Mouse (Mus musculus) liver, embryonic 14 days (tissue): ENCODE data around the gene Ntsr1. TPM values are rescaled to one million over a fixed set of nuclear protein-coding genes. Genes with fewer than 3 reads are reported as not detected.

Experiments
- polyA plus RNA-seq: library from polyadenylated mRNA; depleted of rRNA; stranded (reverse); fragments of >200 nt; gene quantifications from 2 replicates; pipeline ENCODE4 v1.2.3, GENCODE M21; 2012; rRNA removed

Ntsr1 gene
- 0.02 and 0.03 TPM in 2 replicates for polyA plus RNA-seq

DNA sequence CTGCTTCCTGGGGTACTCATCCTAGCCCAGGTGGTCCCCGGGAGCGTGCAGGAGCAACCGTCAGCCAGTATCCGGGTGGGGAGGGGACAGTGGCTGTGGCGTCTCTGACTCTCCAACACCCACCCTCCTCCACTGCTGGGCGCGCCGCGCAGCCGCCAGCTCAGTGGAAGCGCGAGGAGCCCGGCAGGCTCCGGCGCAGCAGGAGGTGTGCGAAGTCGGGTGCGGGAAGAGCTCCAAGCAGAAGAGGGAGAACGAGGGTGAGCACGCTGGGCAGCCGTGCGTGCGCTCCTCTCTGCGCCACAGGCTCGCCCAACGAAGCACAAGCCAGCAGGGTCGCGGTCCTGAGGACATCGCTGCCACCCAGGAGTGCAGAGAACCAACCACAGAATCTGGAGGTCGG lies at the start of gene Ntsr1:
Ntsr1 (plus strand) TSS at position 236 of the 400 bp plus-strand sequence.

DNA sequence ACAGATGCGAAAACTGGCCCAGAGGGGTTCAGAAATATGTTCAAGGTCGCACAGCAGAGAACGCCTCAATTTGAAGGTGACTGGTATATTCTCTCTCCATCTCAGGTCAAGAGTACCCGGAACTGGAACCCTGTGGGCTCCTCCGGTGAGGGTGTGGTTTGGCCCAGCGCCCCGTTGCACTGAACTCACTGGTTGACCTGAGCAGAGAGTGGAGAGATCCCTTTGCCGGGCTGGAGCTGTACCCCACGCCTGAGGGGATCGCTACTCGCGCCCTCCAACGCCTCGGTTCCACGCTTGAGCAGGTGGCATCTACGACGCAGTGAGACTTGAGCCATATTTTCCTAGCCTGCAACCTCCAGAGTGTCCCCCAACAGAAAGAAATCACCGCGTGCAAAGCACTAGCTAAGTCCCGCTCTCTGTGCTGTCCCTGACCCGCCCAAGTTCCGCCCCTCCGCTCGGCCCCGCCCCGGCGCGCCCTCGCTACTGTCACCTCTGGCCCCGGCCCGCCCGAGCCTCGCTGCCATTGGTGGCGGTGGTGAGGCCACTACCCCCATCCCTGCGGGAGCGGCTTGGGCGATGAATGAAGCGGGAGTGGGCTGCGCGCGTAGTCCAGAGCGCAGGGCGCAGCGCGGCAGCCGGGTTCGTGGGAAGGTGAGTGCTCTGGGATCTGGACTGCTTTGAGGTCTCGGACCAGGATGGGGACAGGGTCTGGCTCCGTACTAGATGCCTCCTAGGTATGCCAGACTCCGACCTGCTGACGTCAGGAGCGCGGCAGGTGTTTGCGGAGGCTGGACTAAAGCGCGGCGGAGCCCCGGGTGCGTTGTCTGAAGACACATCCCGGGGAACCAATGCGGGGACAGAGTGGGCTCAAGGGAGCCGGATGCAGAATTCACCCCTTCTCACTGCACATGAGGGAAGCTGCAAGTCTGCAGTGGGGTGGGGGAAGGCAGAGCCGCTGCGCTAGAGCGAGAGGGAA lies 43.8 kb upstream of the Ntsr1 start, which contains the start of gene Slco4a1:
Slco4a1 (plus strand) TSS at position 523 of the 976 bp plus-strand sequence.

GRCm38 (mm10) chr2:180581002-180581401 lies 81.2 kb downstream of the Ntsr1 start, which contains the start of gene Mrgbp:
TSS of gene Mrgbp (plus strand) at chr2:180581304.

GRCm38 (mm10) chr2:180589123-180589831 lies 89.5 kb downstream of the Ntsr1 start, which contains the start of gene Ogfr:
TSS of gene Ogfr (plus strand) at chr2:180589245.

Other genes starting within 250 kb of the Ntsr1 start
- 1,826 and 1,865 TPM in 2 replicates for gene Rps21, start 242.6 kb upstream of the Ntsr1 start, polyA plus RNA-seq
- 4.7 and 5.6 TPM in 2 replicates for gene Cables2, start 226.5 kb upstream of the Ntsr1 start, polyA plus RNA-seq
- gene Rbbp8nl, start 210.1 kb upstream of the Ntsr1 start, polyA plus RNA-seq = not detected in 2 replicates
- gene Gata5, start 165.3 kb upstream of the Ntsr1 start, polyA plus RNA-seq = 0.22 and 0.29 TPM in 2 replicates
- gene Slco4a1, start 43.7 kb upstream of the Ntsr1 start, polyA plus RNA-seq = 0.74 and 0.75 TPM in 2 replicates
- gene Mrgbp, start 81.3 kb downstream of the Ntsr1 start, polyA plus RNA-seq = 11.1 and 11.2 TPM in 2 replicates
- 27.8 and 27.9 TPM in 2 replicates for gene Ogfr, start 89.3 kb downstream of the Ntsr1 start, polyA plus RNA-seq
- 0.59 and 0.95 TPM in 2 replicates for gene Col9a3, start 97.8 kb downstream of the Ntsr1 start, polyA plus RNA-seq
- gene Tcfl5, start 142.7 kb downstream of the Ntsr1 start, polyA plus RNA-seq = 0.16 and 0.22 TPM in 2 replicates
- 12.2 and 13.5 TPM in 2 replicates for gene Dido1, start 210.0 kb downstream of the Ntsr1 start, polyA plus RNA-seq
- 79.5 and 97.1 TPM in 2 replicates for gene Gid8, start 210.1 kb downstream of the Ntsr1 start, polyA plus RNA-seq
- 6.7 and 7.2 TPM in 2 replicates for gene Slc17a9, start 225.3 kb downstream of the Ntsr1 start, polyA plus RNA-seq